Mouse (Mus musculus): ENCODE measurements around the gene Bnip1. TPM values are rescaled to one million over a fixed set of nuclear protein-coding genes. Genes with fewer than 3 reads are reported as not detected.

Gene Bnip1
- total RNA-seq, 2 experiments from 2014 or later, result 18.7 to 22.5 TPM

GRCm38 (mm10) chr17:26838191-26838910 is 57.5 kb downstream of the Bnip1 start:
- no peak for DNase-seq
- intact Hi-C loops (cut with DNase I; ENCODE audit: low total_unique reads), result no loop called here

- DNase-seq, result no peak
- intact Hi-C loops (cut with DNase I; ENCODE audit: low total_unique reads), result no loop called here
These were observed 58.2 kb downstream of the Bnip1 start for GRCm38 (mm10) chr17:26838911-26839717.

GRCm38 (mm10) chr17:26839718-26840438 is 59.0 kb downstream of the Bnip1 start:
- intact Hi-C loops (cut with DNase I; ENCODE audit: low total_unique reads), result no loop called here
- no peak for DNase-seq

GRCm38 (mm10) chr17:26840439-26840780 is 59.5 kb downstream of the Bnip1 start:
- DNase-seq, result no peak
- intact Hi-C loops (cut with DNase I; ENCODE audit: low total_unique reads), result no loop called here

GRCm38 (mm10) chr17:26840922-26841731 is 60.3 kb downstream of the Bnip1 start:
- DNase-seq, result no peak
- intact Hi-C loops (cut with DNase I; ENCODE audit: low total_unique reads), result no loop called here

- intact Hi-C loops (cut with DNase I; ENCODE audit: low total_unique reads), result no loop called here
- DNase-seq, result no peak
These were observed 61.1 kb downstream of the Bnip1 start for GRCm38 (mm10) chr17:26841981-26842380.

Other genes starting within 250 kb of the Bnip1 start
- gene Ergic1, start 219.6 kb upstream of the Bnip1 start, total RNA-seq (2021), result 10 to 100 TPM; 71.4 to 87.7 TPM
- 10 to 100 TPM; 30.8 to 77.9 TPM for gene Dusp1, start 218.9 kb upstream of the Bnip1 start, total RNA-seq (2021)
- gene Atp6v0e, start 117.8 kb upstream of the Bnip1 start, total RNA-seq (2021), result 10 to 100 TPM; 37.4 to 40.8 TPM
- gene Crebrf, start 65.4 kb upstream of the Bnip1 start, total RNA-seq (2021), result 10 to 100 TPM; 14.1 to 20.1 TPM
- not detected for gene Nkx2-5, start 63.9 kb downstream of the Bnip1 start, total RNA-seq (2021)
- 1 to 10 TPM in 1 of 2 experiments, under 1 TPM in 1; 1.00 to 1.0 TPM for gene Kifc5b, start 136.0 kb downstream of the Bnip1 start, total RNA-seq (2021)
- gene Phf1, start 152.0 kb downstream of the Bnip1 start, total RNA-seq (2021), result 1 to 10 TPM; 4.1 TPM
- gene Cuta, start 158.5 kb downstream of the Bnip1 start, total RNA-seq (2021), result 100 to 1,000 TPM in 1 of 2 experiments, 10 to 100 TPM in 1; 87.0 to 102 TPM
- 1 to 10 TPM; 5.8 to 6.1 TPM for gene Syngap1, start 160.2 kb downstream of the Bnip1 start, total RNA-seq (2021)
- gene Zbtb9, start 192.1 kb downstream of the Bnip1 start, total RNA-seq (2021), result 1 to 10 TPM; 1.6 to 2.6 TPM
- gene Bak1, start 247.9 kb downstream of the Bnip1 start, total RNA-seq (2021), result 10 to 100 TPM; 24.7 to 27.9 TPM

Data from gastrocnemius, postnatal 14 days (tissue).